Mouse (Mus musculus) thymus, adult 2 months (tissue): ENCODE measurements around the gene Gemin2.

Experiments used
- CTCF ChIP-seq: fragments of 200-500 bp; IDR thresholded peaks from 2 replicates; pipeline ENCODE4 v1.5.1; 2012; ENCODE audit warnings: mild to moderate bottlenecking, control low read depth, low read length, moderate library complexity, borderline replicate concordance; ENCODE audit not compliant: control insufficient read depth, poor library complexity, insufficient read depth; ENCODE audit errors: extremely low read depth
- POLR2A ChIP-seq: fragments of 200-500 bp; IDR thresholded peaks from 2 replicates; pipeline ENCODE4 v1.6.1; 2012; ENCODE audit warnings: mild to moderate bottlenecking, low read length, control low read depth, moderate library complexity; ENCODE audit not compliant: control insufficient read depth, poor library complexity, insufficient read depth; ENCODE audit errors: extremely low read depth

GRCm38 (mm10) chr12:59052470-59052869, 39.3 kb downstream of the Gemin2 start:
- TF ChIP-seq POLR2A (no peak), CTCF (no peak)
